Mouse (Mus musculus) liver, adult 2 months (tissue): ENCODE results near the gene Hdac11.

Experiments used
- CTCF ChIP-seq: fragments of 200-500 bp; IDR thresholded peaks from 2 replicates; pipeline ENCODE4 v1.5.1; 2011; ENCODE audit warnings: low read depth, low read length, control low read depth
- POLR2A ChIP-seq: fragments of 200-500 bp; IDR thresholded peaks from 2 replicates; pipeline ENCODE4 v1.6.1; 2011; ENCODE audit warnings: low read length, control low read depth; ENCODE audit not compliant: insufficient read depth; ENCODE audit errors: extremely low read depth

- TF ChIP-seq CTCF (no peak), POLR2A (no peak)
Measured at GRCm38 (mm10) chr6:91152892-91153548, 3.4 kb upstream of the Hdac11 start.
